Mouse (Mus musculus) spleen, adult 2 months (tissue): ENCODE results near the gene Foxs1.

Source experiments
- CTCF ChIP-seq: fragments of 200-500 bp; IDR thresholded peaks from 2 replicates; pipeline ENCODE4 v1.5.1; 2011; ENCODE audit warnings: mild to moderate bottlenecking, inconsistent platforms; ENCODE audit not compliant: insufficient read depth, insufficient read length, insufficient replicate concordance; ENCODE audit errors: extremely low read depth
- POLR2A ChIP-seq: fragments of 200-500 bp; IDR thresholded peaks from 2 replicates; pipeline ENCODE4 v1.6.1; 2011; ENCODE audit warnings: low read depth, low read length, inconsistent platforms

DNA sequence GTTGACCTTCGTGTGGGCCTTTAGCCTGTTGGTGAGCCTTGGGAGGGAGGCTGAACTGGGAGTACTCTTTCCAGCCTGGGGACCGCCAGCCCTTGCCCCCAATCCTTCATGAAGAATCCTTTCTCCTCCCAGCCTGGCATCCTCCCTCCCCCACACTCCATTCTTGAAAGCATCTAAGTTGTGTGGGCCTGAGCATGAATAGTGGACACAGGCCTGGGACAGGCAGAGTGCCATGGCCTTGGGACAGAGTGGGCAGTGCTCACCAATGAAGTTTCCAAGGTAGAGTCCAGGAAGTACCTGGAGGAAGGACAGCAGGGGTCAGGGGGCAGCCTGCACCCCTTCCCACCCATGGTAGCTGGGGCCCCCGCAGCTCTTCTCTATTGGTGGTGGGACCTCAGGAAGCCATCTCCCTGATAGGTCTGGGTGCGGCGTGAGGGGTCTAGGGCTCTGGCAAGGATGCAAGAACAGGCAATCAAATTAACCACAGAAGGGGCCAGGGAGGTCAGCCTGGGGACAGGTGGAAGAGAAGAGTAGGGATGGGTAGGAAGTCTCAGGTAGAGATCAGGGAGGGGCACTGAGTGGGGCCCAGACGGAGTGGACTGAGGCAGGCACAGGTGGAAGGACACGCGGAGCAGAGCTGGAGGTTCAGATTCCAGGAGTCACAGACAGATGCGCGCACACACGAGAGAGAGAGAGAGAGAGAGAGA lies 17.5 kb upstream of the Foxs1 start:
- no peak for TF ChIP-seq CTCF
- no peak for TF ChIP-seq POLR2A
